Mouse (Mus musculus) hindbrain, embryonic 15.5 days (tissue): ENCODE measurements around the gene Plxnd1. TPM values are rescaled to one million over a fixed set of nuclear protein-coding genes. Genes with fewer than 3 reads are reported as not detected.

ENCODE experiments used
- ATAC-seq: fragments of 200-750 bp; cut with Nextera tagmentation; 2 replicates; pipeline ENCODE4 v1.8.0; 2017; ENCODE audit warnings: low read depth, moderate number of reproducible peaks, moderate TSS enrichment; ENCODE audit not compliant: low FRiP score
- H3K27ac ChIP-seq: fragments of 300-500 bp; sonication (generic); replicated peaks from 2 replicates; pipeline ENCODE4 v1.5.1; 2015; ENCODE audit warnings: mild to moderate bottlenecking, inconsistent platforms
- H3K27me3 ChIP-seq: fragments of 300-500 bp; sonication (generic); 2 replicates; pipeline ENCODE4 v1.6.1; 2015; ENCODE audit warnings: control low read depth, inconsistent platforms
- H3K36me3 ChIP-seq: fragments of 300-500 bp; sonication (generic); 2 replicates; pipeline ENCODE4 v1.6.1; 2015; ENCODE audit warnings: control low read depth, inconsistent platforms
- H3K4me1 ChIP-seq: fragments of 300-500 bp; sonication (generic); replicated peaks from 2 replicates; pipeline ENCODE4 v1.6.1; 2015; ENCODE audit warnings: control low read depth, inconsistent platforms
- H3K4me2 ChIP-seq: fragments of 300-500 bp; sonication (generic); 2 replicates; pipeline ENCODE4 v1.6.1; 2015; ENCODE audit warnings: moderate library complexity, mild to moderate bottlenecking, inconsistent platforms
- H3K4me3 ChIP-seq: fragments of 300-500 bp; sonication (generic); 2 replicates; pipeline ENCODE4 v1.5.1; 2015; ENCODE audit warnings: mild to moderate bottlenecking, inconsistent platforms
- H3K9ac ChIP-seq: fragments of 300-500 bp; sonication (generic); 2 replicates; pipeline ENCODE4 v1.6.1; 2015; ENCODE audit warnings: inconsistent platforms
- H3K9me3 ChIP-seq: fragments of 300-500 bp; sonication (generic); 2 replicates; pipeline ENCODE4 v1.6.1; 2016; ENCODE audit warnings: control low read depth, inconsistent platforms
- WGBS: fragments of 180-500 bp; shearing (Covaris S2); methylation state at CpG from one replicate; pipeline ENCODE4 v1.1.7; 2015; 5-methylcytosine and 5-hydroxymethylcytosine counted together
- polyA plus RNA-seq: library from polyadenylated mRNA; unstranded; fragments of >200 nt; fragmentation: Nextera tagmentation; extraction: Ambion mirVana; gene quantifications from 2 replicates; pipeline ENCODE4 v1.2.1, GENCODE M21; 2015

The Plxnd1 gene
- polyA plus RNA-seq, 1 experiment from 2014 or later = 10.8 TPM

- H3K4me2 ChIP-seq = no peak overlapping the region
- H3K27me3 ChIP-seq = peaks cover 35% of the 10 kb centered on the region
- peaks cover 45% of the 10 kb centered on the region for H3K4me1 ChIP-seq
- ATAC-seq = no peak
- H3K36me3 ChIP-seq = no peaks in the 10 kb centered on the region
- H3K9ac ChIP-seq = no peak overlapping the region
- H3K27ac ChIP-seq = no peak overlapping the region
- WGBS = 84% methylated on average over 5 of the region's 5 CpGs
- no peak overlapping the region for H3K4me3 ChIP-seq
- no peaks in the 10 kb centered on the region for H3K9me3 ChIP-seq
Measured at GRCm38 (mm10) chr6:115989032-115989431, 5.8 kb downstream of the Plxnd1 start.

- no peak overlapping the region for H3K4me2 ChIP-seq
- no peaks in the 10 kb centered on the region for H3K36me3 ChIP-seq
- H3K4me3 ChIP-seq = no peak overlapping the region
- peaks cover 19% of the 10 kb centered on the region for H3K27me3 ChIP-seq
- H3K9ac ChIP-seq = no peak overlapping the region
- no peaks in the 10 kb centered on the region for H3K9me3 ChIP-seq
- no peak overlapping the region for H3K27ac ChIP-seq
- peaks cover 36% of the 10 kb centered on the region for H3K4me1 ChIP-seq
- no peak for ATAC-seq
- 52% methylated on average over 9 of the region's 9 CpGs for WGBS
Measured at GRCm38 (mm10) chr6:115987096-115987747, 7.6 kb downstream of the Plxnd1 start.

- peaks cover 35% of the 10 kb centered on the region for H3K4me1 ChIP-seq
- H3K4me2 ChIP-seq = no peak overlapping the region
- H3K27me3 ChIP-seq = peaks cover 12% of the 10 kb centered on the region
- H3K4me3 ChIP-seq = no peak overlapping the region
- no peaks in the 10 kb centered on the region for H3K9me3 ChIP-seq
- no peaks in the 10 kb centered on the region for H3K36me3 ChIP-seq
- H3K9ac ChIP-seq = no peak overlapping the region
- no peak overlapping the region for H3K27ac ChIP-seq
- 42% methylated on average over 12 of the region's 12 CpGs for WGBS
- ATAC-seq = no peak
Measured at GRCm38 (mm10) chr6:115986472-115987095, 8.2 kb downstream of the Plxnd1 start.

GRCm38 (mm10) chr6:115985622-115986021 is 9.2 kb downstream of the Plxnd1 start:
- H3K4me2 ChIP-seq = no peak overlapping the region
- H3K27me3 ChIP-seq = peaks cover 4% of the 10 kb centered on the region; the same call in 1 of the 2 replicates
- no peak overlapping the region for H3K27ac ChIP-seq
- H3K4me3 ChIP-seq = no peak overlapping the region
- H3K36me3 ChIP-seq = no peaks in the 10 kb centered on the region
- H3K9ac ChIP-seq = no peak overlapping the region
- H3K9me3 ChIP-seq = no peaks in the 10 kb centered on the region
- WGBS = 63% methylated on average over 9 of the region's 9 CpGs
- no peak for ATAC-seq
- H3K4me1 ChIP-seq = peaks cover 32% of the 10 kb centered on the region

GRCm38 (mm10) chr6:115984580-115984979 is 10.2 kb downstream of the Plxnd1 start:
- 61% methylated on average over 7 of the region's 7 CpGs for WGBS
- Histone ChIP-seq H3K27me3 (no peaks in the 10 kb centered on the region), H3K36me3 (no peaks in the 10 kb centered on the region), H3K4me2 (no peak overlapping the region), H3K27ac (no peak overlapping the region), H3K9ac (no peak overlapping the region), H3K9me3 (no peaks in the 10 kb centered on the region), H3K4me3 (no peak overlapping the region), H3K4me1 (peaks cover 32% of the 10 kb centered on the region)
- no peak for ATAC-seq

GRCm38 (mm10) chr6:115983306-115984038 is 11.3 kb downstream of the Plxnd1 start:
- 65% methylated on average over 12 of the region's 12 CpGs for WGBS
- Histone ChIP-seq H3K4me1 (peaks cover 32% of the 10 kb centered on the region), H3K36me3 (no peaks in the 10 kb centered on the region), H3K9me3 (no peaks in the 10 kb centered on the region), H3K27me3 (no peaks in the 10 kb centered on the region), H3K9ac (no peak overlapping the region), H3K27ac (no peak overlapping the region), H3K4me2 (no peak overlapping the region), H3K4me3 (no peak overlapping the region)
- ATAC-seq = no peak

GRCm38 (mm10) chr6:115982889-115983288 is 11.9 kb downstream of the Plxnd1 start:
- Histone ChIP-seq H3K27me3 (no peaks in the 10 kb centered on the region), H3K9ac (no peak overlapping the region), H3K36me3 (no peaks in the 10 kb centered on the region), H3K27ac (no peak overlapping the region), H3K4me3 (no peak overlapping the region), H3K4me2 (no peak overlapping the region), H3K4me1 (peaks cover 32% of the 10 kb centered on the region), H3K9me3 (no peaks in the 10 kb centered on the region)
- ATAC-seq = no peak
- WGBS = 63% methylated on average over 7 of the region's 7 CpGs

GRCm38 (mm10) chr6:115978596-115978995 is 16.2 kb downstream of the Plxnd1 start:
- no peak overlapping the region for H3K4me2 ChIP-seq
- no peak for ATAC-seq
- peaks cover 10% of the 10 kb centered on the region; the same call in 1 of the 2 replicates for H3K4me1 ChIP-seq
- no peaks in the 10 kb centered on the region for H3K27me3 ChIP-seq
- H3K4me3 ChIP-seq = no peak overlapping the region
- 68% methylated on average over 8 of the region's 8 CpGs for WGBS
- H3K9me3 ChIP-seq = no peaks in the 10 kb centered on the region
- no peak overlapping the region for H3K27ac ChIP-seq
- H3K36me3 ChIP-seq = no peaks in the 10 kb centered on the region
- no peak overlapping the region for H3K9ac ChIP-seq

GRCm38 (mm10) chr6:115977810-115978209 is 17.0 kb downstream of the Plxnd1 start:
- no peak overlapping the region for H3K9ac ChIP-seq
- no peak overlapping the region for H3K4me3 ChIP-seq
- H3K9me3 ChIP-seq = no peaks in the 10 kb centered on the region
- no peaks in the 10 kb centered on the region for H3K27me3 ChIP-seq
- peaks cover 10% of the 10 kb centered on the region; the same call in 1 of the 2 replicates for H3K4me1 ChIP-seq
- no peak overlapping the region for H3K27ac ChIP-seq
- no peak overlapping the region for H3K4me2 ChIP-seq
- ATAC-seq = no peak
- H3K36me3 ChIP-seq = no peaks in the 10 kb centered on the region
- 80% methylated on average over 15 of the region's 15 CpGs for WGBS

- Histone ChIP-seq H3K4me2 (no peak overlapping the region), H3K27ac (no peak overlapping the region), H3K27me3 (no peaks in the 10 kb centered on the region), H3K4me1 (peaks cover 25% of the 10 kb centered on the region), H3K36me3 (no peaks in the 10 kb centered on the region), H3K9ac (no peak overlapping the region), H3K9me3 (no peaks in the 10 kb centered on the region), H3K4me3 (no peak overlapping the region)
- ATAC-seq = no peak
- WGBS = 92% methylated on average over 8 of the region's 8 CpGs
Measured at GRCm38 (mm10) chr6:115975606-115976005, 19.2 kb downstream of the Plxnd1 start.

- peak; percentile 50; the same call in 1 of the 2 replicates for ATAC-seq
- H3K36me3 ChIP-seq = no peaks in the 10 kb centered on the region
- H3K9me3 ChIP-seq = no peaks in the 10 kb centered on the region
- H3K27ac ChIP-seq = no peak overlapping the region
- no peak overlapping the region for H3K4me2 ChIP-seq
- no peak overlapping the region for H3K4me3 ChIP-seq
- peaks cover 25% of the 10 kb centered on the region for H3K4me1 ChIP-seq
- H3K27me3 ChIP-seq = no peaks in the 10 kb centered on the region
- 57% methylated on average over 16 of the region's 16 CpGs for WGBS
- no peak overlapping the region for H3K9ac ChIP-seq
Measured at GRCm38 (mm10) chr6:115973881-115974662, 20.7 kb downstream of the Plxnd1 start.
